Mouse (Mus musculus): ENCODE data around the gene Tmem234.
A peak's percentile ranks its signal among the peaks of the same experiment; 100 is the strongest.

Gene Tmem234

DNA sequence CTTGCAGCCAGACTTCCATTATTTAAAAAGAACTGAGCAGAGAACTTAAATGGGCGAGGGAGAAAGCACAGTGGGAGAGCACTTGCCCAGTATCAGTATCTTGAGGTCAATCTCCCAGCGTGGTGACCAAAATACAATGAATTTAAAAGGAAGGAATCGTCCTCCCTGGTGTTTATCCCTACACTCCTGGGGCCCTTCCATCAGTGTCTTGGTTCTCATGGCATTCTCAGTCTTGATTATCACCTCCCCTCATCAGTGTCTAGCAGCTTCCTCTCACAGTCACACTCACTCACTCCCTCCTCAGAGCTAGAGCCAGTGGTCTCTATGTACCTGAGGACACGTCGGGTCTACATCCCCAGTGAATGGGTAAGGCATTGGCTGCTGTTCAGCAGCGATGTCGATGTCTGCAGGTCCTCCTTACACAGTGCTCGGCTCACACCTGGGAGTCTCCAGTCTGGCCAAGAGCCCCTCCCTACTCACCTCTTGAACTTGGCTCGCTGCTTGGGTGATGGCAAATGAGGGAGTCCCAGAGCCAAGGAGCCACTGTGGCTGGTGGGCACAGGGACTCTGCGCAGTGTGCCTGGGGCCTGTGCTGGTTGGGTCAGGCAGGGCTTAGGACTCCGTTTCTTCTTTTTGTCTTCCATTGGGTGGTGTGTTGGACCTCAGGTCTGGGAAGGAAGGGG, 21.8 kb downstream of the Tmem234 start:
- no peak for DNase-seq (ENCODE audit: low spot score in 2 of 2)

DNA sequence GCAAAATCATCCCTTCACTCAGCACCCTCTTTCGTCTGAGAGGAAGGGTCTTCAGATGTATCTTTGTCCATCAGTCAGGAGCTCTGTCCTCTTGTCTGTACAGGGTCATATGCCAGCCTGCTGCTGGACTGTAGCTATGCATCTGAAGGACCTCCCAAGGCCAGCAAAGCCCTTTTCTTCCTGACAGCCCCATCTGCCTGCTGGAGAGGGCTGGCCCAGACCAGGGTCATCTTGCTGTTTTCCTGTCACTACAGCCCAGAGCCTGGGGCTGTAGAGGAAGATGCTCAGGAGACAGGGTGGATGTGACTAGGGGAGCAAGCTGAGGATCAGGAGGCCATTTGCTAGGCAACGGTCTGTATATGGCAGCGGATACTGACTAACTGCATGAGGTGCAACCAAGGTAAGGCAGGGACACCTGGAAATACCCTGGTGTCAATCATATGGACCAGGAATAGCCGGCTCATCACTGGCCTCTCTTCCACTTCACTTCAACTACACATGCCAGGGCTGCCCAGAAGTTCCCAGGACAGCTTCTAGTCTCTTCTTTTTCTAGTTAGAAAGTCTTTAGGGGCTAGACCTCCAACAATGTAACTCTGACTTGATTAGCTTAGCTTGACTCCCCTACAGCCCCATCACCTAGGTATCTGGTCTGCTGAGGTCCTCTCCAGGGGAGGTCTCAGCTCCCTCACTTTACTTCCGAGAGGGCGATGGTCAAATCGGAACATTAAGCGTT, 22.5 kb downstream of the Tmem234 start:
- no peak for DNase-seq (ENCODE audit: low spot score in 2 of 2)

DNA sequence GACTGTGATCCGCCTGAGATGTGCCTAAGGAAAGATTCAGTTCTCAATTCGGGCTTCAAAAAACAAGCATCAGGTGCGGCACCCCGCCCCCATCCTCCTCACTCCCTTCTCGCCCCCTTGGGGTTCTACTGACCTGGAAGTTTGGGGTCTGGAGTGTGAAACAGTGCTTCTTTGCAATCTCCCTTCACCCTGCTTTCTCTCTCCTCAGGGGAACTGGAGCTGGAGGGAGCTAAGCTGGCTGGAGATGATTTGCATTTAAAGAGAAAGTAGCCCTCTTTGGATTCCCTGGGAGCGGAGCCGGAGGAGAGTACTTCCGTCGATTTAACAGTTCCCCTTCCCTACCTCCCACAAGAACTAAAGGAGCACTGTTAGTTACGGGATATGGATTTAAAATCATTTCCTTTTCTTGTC, 23.2 kb downstream of the Tmem234 start, which contains the start of gene Ccdc28b:
Ccdc28b (minus strand) TSS at position 267 of the 411 bp plus-strand sequence.
- peak in 1 of 2 experiments; percentile 37 for DNase-seq (ENCODE audit: low spot score in 2 of 2)

DNA sequence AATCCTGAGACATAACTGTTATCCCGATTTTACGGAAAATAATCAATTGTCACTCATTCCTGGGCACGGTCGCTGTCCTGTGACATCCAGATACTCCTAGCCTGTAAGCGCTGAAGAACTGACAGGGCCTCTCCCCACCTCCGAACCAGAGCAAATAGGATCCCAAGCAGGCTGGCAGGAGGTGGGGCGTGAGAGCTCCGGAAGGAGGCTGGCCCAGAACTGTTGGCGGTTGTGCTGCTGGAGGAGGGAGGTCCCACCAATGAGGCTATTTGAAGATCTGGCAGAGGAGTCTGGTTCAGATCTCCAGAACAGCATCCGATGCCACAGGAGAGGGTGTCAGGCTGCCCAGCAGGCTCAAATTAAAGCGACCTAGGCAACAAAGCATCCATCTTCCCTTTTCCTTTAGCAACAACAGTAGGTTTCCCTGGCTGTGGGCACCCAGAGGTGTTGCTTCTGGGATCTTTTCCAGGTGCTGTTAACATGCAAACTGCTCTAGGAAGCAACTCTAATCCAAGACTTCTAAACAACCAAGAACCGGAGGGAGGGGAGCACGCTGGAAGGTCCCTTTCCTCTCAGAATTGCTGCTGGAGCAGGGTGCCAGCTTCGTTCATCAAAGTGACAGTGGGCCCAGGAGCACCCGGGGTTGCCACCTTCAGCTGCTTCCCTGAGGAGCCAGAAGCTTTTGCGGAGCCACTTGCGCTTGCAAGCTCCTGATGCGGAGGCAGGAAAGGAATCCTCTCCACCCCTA, 24.0 kb downstream of the Tmem234 start:
- peak; percentile 69 to 74 for DNase-seq (ENCODE audit: low spot score in 2 of 2)

DNA sequence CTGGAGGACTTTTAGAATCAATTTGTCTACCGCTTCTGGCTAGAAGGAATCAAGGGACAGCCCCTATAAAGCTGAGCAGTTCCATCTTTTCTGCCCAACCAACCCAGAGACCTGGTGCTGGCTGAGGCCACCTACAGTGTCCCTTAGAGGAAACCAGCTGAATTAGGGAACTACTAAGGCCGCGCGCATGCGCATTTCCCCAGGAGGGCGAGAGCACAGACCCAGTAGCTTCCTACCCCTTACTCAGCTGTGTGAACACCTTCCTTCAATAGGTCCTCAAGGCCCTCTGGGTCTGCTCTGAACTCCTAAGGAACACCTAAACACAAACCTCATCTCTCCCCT, 24.5 kb downstream of the Tmem234 start:
- peak in 1 of 2 experiments; percentile 44 for DNase-seq (ENCODE audit: low spot score in 2 of 2)

DNA sequence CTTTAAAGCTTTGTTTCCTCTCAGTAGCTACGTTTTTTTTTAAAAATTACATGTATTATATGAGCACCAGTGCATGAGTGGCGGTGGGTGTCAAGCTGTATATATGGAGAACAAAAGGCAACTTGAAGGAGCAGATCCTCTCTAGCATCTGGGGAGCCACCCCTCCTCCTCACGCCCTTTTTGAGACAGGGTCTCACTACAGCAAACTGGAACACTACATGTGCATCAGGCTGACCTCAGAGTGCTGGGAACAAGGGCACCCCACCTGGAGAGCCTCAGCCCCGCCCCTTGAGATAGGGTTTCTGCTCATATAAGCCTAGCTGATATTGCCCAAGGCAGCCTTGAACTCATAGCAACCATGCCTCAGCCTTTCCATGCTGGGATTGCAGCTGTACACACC, 25.0 kb downstream of the Tmem234 start:
- DNase-seq (ENCODE audit: low spot score in 2 of 2), result no peak

DNA sequence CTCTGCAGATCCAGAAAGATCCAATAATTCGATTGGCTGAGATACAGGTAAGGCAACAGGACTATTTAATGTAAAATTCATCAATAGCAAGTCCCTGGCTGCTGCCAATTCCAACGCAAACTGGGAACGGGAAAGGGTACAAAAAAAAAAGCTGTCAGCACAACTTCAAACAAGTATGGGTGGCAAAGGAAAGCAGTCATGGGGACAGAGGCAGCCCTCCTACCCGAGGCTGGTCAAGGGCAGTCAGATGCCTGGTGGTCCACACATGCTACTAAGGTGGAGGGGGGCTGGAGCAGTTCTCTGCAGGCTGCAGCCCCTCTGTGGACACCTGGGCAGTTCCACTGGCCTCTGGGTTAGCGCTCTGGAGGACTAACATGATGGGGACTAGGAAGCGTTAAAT, 25.6 kb downstream of the Tmem234 start:
- DNase-seq (ENCODE audit: low spot score in 2 of 2), result no peak

DNA sequence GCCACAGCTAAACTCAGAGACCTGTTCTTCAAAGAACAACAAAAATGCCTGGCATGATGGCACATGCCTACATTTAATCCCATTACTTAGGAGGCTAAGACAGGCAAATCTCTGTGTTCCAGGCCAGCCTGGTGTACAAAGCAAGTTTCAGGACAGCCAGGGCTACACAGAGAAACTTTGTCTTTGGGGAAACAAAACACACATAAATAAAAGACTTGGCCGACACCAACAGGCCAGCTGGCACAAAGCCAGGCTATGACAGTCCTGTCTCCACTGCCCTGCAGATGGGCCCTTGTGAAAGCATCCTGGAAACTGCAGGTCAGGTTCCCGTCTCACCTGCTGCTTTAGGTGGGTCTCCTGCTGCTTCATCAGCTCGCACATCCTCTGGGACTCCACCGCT, 30.5 kb downstream of the Tmem234 start:
- DNase-seq (ENCODE audit: low spot score in 2 of 2), result no peak

DNA sequence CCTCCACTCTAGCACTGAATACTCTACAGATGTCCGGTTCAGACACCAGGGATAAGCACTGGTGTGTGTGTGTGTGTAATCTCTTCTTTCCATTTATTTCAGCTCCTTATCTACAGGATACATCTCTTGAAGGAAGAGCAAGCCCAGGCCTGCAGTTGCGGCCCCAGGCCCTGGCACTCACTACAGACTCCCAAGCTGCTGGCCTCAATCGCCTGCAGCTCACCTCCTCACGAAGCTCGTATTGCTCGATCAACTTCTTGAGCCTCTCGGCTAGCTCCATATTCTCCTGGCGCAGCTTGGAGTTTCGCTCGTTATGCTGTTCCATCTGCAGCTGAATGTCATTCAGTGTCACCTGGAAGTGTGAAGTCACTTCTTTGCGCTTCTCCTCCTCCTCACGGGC, 31.4 kb downstream of the Tmem234 start:
- no peak for DNase-seq (ENCODE audit: low spot score in 2 of 2)

DNA sequence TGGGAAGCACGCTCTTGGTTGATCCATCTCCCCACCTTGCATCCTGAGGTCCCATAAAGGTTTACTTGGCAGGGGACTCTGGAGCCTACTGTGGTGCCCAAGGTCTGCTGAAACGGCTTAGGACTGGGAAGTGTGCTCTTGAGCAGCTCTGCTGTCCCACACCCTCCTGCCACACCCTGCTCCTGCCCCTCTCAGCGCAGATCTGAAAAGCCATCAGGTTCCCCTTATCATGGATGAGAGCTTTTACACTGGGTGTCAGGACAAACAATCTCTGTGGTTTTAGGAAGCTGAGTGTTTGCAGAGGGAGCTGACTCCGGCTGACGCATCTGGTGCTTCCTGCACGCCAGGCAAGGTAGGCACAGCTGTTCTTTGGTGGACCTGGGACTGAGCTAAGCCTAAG, 33.4 kb downstream of the Tmem234 start:
- DNase-seq (ENCODE audit: low spot score in 2 of 2), result no peak

DNA sequence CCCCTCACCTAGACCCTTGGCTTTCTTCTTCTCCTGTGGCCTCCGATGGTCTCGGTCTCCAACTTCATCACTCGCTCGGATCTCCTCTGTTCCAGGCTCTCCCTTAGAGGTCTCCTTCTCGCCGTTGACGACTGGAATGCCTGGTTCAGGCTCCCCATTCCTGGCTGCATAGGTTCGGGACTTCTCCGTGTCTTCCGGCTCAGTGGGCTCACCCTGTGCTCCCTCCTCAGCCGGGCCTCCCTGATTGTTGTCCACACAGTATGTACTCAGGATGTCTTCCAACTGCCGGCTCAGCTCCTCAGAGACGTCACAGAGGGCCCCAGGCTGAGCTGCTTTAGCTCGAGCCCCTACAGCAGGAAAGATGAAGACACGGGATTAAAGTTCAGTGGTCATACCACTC, 38.8 kb downstream of the Tmem234 start:
- DNase-seq (ENCODE audit: low spot score in 2 of 2), result no peak

DNA sequence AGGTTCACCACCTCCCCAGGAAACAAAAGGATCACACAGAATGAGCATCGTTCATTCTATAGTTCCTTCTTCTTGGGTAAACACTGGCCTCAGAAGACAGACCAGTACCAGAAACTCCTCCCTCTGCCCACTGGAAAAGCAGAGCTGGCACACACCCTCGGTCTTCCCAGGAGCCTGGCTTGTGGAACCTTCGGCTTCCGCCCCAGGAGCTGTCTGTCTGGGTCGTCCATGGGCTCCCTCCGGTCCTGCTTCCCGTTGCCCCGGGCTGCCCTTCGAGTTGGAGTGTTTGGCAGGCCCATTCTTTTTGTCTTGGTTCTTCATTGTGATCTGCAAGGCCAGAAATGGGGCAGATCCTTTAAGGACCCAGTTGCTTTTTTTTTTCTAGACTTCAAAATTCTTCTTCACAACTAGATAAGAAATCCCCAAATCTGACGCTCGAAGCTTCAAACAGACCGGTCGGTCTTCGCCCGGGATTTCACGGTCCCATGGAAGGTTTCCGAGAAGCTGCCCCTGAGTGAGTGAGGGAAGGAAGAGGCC, 39.7 kb downstream of the Tmem234 start:
- DNase-seq (ENCODE audit: low spot score in 2 of 2), result peak in 1 of 2 experiments; percentile 42

DNA sequence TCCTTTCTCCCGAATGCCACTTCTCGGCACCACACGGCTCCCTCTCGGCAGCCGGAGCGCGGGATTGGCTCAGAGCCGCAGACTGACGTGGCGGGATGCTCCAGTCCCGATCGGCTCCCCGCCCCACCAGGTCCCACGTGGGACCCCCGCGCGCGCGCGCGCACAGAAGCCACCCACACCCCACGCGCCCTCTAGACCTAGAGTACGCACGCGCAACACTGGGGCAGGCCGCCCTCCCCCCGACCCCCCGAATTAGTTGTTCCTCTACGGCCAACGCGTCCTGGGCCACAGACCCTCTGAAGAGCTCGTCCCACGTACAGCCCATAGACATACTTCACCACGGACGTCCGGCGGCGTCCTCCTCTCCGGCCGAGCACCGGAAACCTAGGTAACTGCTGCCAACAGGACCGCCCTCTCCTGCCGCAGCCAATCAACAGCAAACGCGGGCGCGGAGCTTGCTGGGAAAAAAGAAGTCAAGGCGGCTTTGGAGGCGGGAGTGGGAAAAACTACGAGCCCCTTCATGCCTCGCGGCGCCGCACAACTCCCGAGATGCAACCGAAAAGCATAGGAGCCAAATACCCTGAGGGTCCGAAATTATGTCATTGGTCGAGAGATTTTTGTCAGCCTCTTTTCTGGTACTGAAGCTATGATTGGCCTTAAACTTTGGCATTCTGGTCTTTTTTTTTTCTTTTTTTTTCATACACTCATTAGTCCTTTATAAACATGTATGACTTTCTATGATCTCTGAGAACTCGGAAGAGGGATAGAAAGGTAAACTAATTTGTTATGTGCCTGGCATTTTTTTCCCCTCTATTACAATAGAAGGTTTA, 40.4 kb downstream of the Tmem234 start, which contains the start of gene Txlna:
Txlna (minus strand) TSS at position 428 of the 830 bp plus-strand sequence.
- DNase-seq (ENCODE audit: low spot score in 2 of 2), result peak; percentile 93 to 95

DNA sequence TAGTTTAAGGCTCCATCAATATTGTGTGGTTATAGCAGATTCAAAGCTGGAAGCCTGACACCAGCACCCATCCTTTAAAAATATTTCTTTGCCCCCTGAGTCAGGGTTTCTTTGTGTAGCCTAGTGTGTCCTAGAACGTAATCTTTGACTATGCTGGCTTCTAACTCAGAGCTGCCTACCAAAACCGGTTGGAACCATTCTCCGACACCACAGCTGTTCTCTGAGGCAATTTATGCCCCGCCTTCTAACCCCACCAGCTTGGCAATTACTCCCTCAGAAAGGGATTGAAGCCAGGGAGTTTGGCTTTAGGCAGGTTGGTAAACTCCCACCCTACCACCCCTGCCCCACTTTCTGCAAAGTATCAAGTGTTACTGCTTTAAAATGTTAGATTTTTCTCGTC, 41.3 kb downstream of the Tmem234 start:
- DNase-seq (ENCODE audit: low spot score in 2 of 2), result no peak

DNA sequence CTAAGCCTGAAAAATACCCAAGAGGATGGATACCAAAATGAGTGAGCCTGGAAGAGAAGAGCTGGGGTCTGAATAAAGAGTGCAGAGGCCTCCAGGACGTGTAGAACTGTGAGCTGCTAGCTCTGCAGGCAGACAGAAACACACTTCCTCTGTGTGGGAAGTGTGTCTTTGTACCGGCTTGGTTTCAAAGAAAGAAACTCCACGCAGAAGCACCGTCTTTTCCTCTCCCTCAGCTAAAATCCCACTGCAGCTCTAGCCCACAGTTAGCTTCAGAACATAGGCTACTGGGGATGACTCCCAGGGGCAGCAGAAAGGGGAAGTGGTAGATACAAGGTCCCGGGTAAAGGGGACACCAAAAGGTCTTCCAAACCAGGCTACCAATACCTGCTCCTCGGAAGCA, 44.7 kb downstream of the Tmem234 start:
- no peak for DNase-seq (ENCODE audit: low spot score in 2 of 2)

DNA sequence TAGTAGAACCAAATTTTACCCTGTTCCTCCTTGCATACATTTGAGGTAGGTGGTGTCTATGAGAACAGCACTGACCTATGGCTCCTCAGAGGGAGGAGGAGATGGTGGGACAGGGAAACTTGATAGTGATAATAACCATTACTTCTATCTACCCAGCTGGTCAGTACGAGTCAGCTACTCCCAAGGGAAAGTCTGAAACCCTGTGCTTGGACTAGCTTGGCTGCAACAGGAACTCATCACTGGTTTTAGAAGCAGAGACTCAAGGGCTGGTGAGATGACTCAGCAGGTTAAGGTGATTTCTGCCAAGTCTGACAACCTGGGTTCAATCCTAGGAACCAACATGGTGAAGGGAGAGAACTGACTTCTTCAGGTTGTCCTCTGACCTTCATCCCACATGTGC, 48.2 kb downstream of the Tmem234 start:
- DNase-seq (ENCODE audit: low spot score in 2 of 2), result no peak

DNA sequence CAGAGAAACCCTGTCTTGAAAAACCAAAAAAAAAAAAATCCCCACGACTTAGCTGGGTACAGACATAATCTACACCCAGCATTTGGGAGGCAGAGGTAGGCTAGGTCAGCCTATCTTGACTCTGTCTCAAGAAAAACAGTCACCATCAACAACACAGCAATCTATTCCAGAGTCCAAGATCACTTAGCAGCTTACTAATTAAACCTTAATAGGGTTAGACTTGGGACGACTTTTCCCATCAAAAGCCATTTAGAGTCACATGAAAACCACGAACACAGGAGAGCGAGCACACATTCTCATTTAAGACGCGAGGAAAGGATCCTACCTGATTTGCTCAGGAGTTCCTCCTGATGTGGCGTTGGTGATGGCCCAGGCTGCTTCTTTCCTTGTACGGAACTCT, 49.9 kb downstream of the Tmem234 start:
- DNase-seq (ENCODE audit: low spot score in 2 of 2), result no peak

DNA sequence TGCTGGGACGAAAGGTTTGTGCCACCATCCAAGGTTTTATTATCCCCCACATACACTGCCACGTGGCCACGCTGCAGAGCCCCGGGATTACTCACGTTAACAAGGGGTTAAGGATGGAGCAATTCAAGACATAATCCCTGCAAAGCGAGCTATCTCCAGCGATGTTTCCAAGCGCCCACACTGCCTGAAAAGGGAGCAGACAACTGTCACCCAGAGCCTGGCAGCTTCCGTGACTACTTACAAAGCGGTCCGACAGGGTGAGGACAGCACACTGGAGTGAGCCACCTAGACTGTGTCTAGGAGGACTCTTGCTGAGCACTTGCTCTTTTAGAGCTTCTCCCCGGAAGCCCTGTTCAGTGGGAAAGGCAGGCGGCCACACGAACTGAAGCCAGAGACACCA, 54.3 kb downstream of the Tmem234 start:
- DNase-seq (ENCODE audit: low spot score in 2 of 2), result no peak

DNA sequence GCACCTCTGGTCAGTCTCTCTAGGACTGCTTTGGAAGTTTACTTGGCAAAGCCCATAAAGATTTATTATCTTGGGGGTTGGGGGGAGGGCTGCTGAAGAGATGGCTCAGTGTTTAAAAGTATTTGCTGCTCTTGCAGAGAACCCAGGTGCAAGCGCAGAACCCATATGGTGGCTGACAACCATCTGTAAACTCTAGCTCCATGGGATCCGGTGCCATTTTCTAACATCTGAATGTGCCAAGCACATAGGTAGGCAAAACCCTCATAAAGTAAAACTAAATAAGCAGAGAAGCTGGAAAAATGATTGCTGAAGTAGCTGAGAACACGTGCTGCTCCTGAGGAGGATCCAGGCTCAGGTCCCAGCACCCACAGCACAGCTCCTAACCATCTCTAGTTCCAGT, 61.1 kb downstream of the Tmem234 start:
- no peak for DNase-seq (ENCODE audit: low spot score in 2 of 2)

DNA sequence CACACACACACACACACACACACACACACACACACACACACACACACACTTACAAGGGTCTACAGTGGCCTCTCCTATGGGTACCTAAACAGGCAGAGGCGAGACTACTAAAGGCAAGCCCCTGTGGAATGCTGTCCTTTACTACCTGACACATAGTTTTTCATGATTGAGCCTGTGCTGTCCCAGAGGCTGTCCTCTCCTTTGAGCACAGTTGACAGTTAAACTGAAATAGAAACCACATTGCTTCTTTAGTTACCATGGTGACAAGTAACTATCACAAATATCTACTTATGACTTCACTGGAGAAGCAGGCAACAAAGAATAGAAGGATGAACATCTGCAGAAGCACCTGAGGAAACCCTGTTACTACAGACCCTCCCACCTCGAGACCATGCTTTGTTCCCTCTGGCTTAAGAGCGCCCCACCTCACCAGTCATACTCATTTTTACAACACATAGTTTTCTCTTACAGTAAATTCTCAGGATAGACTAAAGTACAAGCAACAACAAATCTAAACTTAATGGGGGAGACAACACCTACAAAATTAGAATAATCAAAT, 61.9 kb downstream of the Tmem234 start:
- DNase-seq (ENCODE audit: low spot score in 2 of 2), result no peak

DNA sequence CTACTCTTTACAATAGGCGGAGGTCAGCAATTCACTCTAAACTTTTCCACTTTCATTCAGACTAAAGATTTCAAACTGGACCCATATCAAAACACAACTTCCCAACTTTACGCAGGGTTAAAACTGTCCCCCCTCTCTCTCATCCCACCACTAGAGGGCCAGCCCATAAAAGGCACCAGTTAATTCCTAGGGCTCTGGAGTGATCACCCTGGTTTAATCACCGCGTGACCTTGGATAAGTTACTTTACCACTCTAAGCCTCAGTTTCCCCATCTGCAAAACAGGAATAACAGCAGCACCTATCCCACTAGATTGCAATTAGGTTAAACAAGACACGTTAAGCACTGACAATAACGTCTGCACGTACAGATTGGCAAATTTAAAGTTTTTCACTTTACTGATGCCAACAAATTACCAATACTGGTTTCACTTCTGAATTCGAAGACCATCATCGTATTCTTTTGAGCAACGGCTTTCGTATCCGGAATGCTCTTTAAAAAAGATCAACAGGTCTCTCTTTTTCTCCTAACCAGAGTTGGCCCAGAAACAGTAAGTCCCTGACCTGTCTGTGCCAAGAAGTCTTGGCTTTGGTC, 71.1 kb downstream of the Tmem234 start:
- DNase-seq (ENCODE audit: low spot score in 2 of 2), result peak in 1 of 2 experiments; percentile 31

Data from cerebellum, postnatal 4 days (tissue).